In genomic region chr7:39847914-39848782, GRCm38 (mm10) we compare ENCODE assay signal across 9 mouse cellular contexts.
DNase-seq lines count a peak whose midpoint lies in the region; ATAC-seq and TF ChIP-seq lines count a peak whose summit lies in the region.
"Had no signal": no experiment of that assay in that cellular context is flagged by ENCODE, and none has a peak within 500 bp of the region (broad histone marks: within the 10 kb centered on the region; RNA-seq: fewer than 3 reads in every experiment).

No protein-coding gene starts in this region.

- H3K4me1 ChIP-seq in kidney, adult 2 months (ENCODE audit: control insufficient read depth, insufficient read depth, low read length): no peaks in the 10 kb centered on the region
- H3K4me1 ChIP-seq in neural tube, embryonic 14.5 days (ENCODE audit: control insufficient read depth, insufficient read depth, low read length): no peaks in the 10 kb centered on the region
- H3K4me1 ChIP-seq: liver, embryonic 13.5 days had no signal

- WGBS in kidney, adult 2 months: 40% methylated on average over 7 of the region's 7 CpGs
- 49% methylated on average over 7 of the region's 7 CpGs for WGBS in neural tube, embryonic 14.5 days

- peak; percentile 60 for TF ChIP-seq CTCF in kidney, adult 2 months (conservative IDR thresholded peaks at IDR 0.05; ENCODE audit: insufficient read depth, insufficient read length, low read depth, low read length)

- no peak overlapping the region for H3K4me2 ChIP-seq in neural tube, embryonic 14.5 days (ENCODE audit: low read depth, low read length)
- H3K4me2 ChIP-seq: liver, embryonic 13.5 days had no signal

- peak; percentile 97 for ATAC-seq in neural tube, embryonic 14.5 days (ENCODE audit: low read depth)

- H3K36me3 ChIP-seq in kidney, adult 2 months (ENCODE audit: control insufficient read depth, insufficient read depth, low read length): no peaks in the 10 kb centered on the region
- H3K36me3 ChIP-seq in neural tube, embryonic 14.5 days (ENCODE audit: control insufficient read depth, insufficient read depth, low read length): no peaks in the 10 kb centered on the region
- H3K36me3 ChIP-seq: liver, embryonic 13.5 days had no signal

- H3K9ac ChIP-seq in neural tube, embryonic 14.5 days (replicated peaks; ENCODE audit: low read depth, low read length): no peak overlapping the region
- H3K9ac ChIP-seq: liver, embryonic 13.5 days had no signal

- no peak overlapping the region for H3K27ac ChIP-seq in kidney, adult 2 months (ENCODE audit: insufficient read depth, low read depth, low read length)
- no peak overlapping the region for H3K27ac ChIP-seq in neural tube, embryonic 14.5 days (ENCODE audit: low read depth, low read length)
- H3K27ac ChIP-seq: liver, embryonic 13.5 days had no signal

- no peaks in the 10 kb centered on the region for H3K9me3 ChIP-seq in neural tube, embryonic 14.5 days (ENCODE audit: control insufficient read depth, low read length)
- H3K9me3 ChIP-seq: liver, embryonic 13.5 days had no signal

- H3K4me3 ChIP-seq in kidney, adult 2 months (ENCODE audit: insufficient read depth, low read depth, low read length): no peak overlapping the region
- no peak overlapping the region for H3K4me3 ChIP-seq in neural tube, embryonic 14.5 days (ENCODE audit: low read depth, low read length)
- H3K4me3 ChIP-seq: liver, embryonic 13.5 days had no signal

- peak; percentile 58 for DNase-seq in heart, adult 8-10 months (ENCODE audit: low spot score)
- no peak for DNase-seq in heart, postnatal 25 days (ENCODE audit: low spot score)
- peak; percentile 18 for DNase-seq in cerebellum, adult 8-10 months
- DNase-seq in frontal cortex, adult 2 months (ENCODE audit: extremely low spot score in 1 of 2, low spot score in 1 of 2): peak; percentile 40 to 91
- DNase-seq in kidney, adult 2 months: peak; percentile 68
- DNase-seq in left cerebral cortex, postnatal 14 days (ENCODE audit: low spot score in 2 of 2): peak; percentile 72 to 79
- no peak for DNase-seq in natural killer cell, adult 2 months (ENCODE audit: low spot score in 2 of 2)
- DNase-seq: liver, embryonic 13.5 days had no signal

- no peak for TF ChIP-seq POLR2A in kidney, adult 2 months (IDR thresholded peaks at IDR 0.05; ENCODE audit: low read depth, low read length)

- H3K27me3 ChIP-seq in kidney, adult 2 months (replicated peaks; ENCODE audit: control insufficient read depth, insufficient read depth, low read length): no peaks in the 10 kb centered on the region
- no peaks in the 10 kb centered on the region for H3K27me3 ChIP-seq in neural tube, embryonic 14.5 days (ENCODE audit: control insufficient read depth, insufficient read depth, low read length)
- H3K27me3 ChIP-seq: liver, embryonic 13.5 days had no signal

- intact Hi-C loops in heart, postnatal 25 days (cut with DNase I): loop anchor here (1.0 to 10.0 kb wide), 3 partner anchors 422 to 1097 kb away; no protein-coding TSS in a partner anchor
- intact Hi-C loops in left cerebral cortex, postnatal 14 days (cut with DNase I): loop anchor here (1.0 to 2.0 kb wide), 2 partner anchors 425 to 1095 kb away; no protein-coding TSS in a partner anchor

Comparison
In these comparisons a context has a peak if more than half of its experiments do, and no peak if none do; other contexts are left out.
1. DNase-seq: peak in heart, adult 8-10 months (single experiment), cerebellum, adult 8-10 months (single experiment), frontal cortex, adult 2 months (2 of 2), kidney, adult 2 months (single experiment) and left cerebral cortex, postnatal 14 days (2 of 2); none in heart, postnatal 25 days (single experiment) and natural killer cell, adult 2 months (0 of 2).